Mouse (Mus musculus) gastrocnemius, postnatal 10 days (tissue): ENCODE data around the gene Epn3. TPM values are rescaled to one million over a fixed set of nuclear protein-coding genes. Genes with fewer than 3 reads are reported as not detected.

Source experiments
- total RNA-seq, 2 experiments: library from RNA; stranded (reverse); gene quantifications; 2 replicates each; pipeline ENCODE4 v1.2.3; 2021

Gene Epn3
- total RNA-seq, 2 experiments from 2014 or later: 0.21 to 0.59 TPM

Other genes starting within 250 kb of the Epn3 start
- gene Gm21885, start 218.1 kb downstream of the Epn3 start, total RNA-seq: not detected
- gene Luc7l3, start 178.0 kb downstream of the Epn3 start, total RNA-seq: 10 to 100 TPM; 31.8 to 55.4 TPM
- gene Ankrd40, start 172.0 kb downstream of the Epn3 start, total RNA-seq: 100 to 1,000 TPM; 135 to 141 TPM
- gene Abcc3, start 107.0 kb downstream of the Epn3 start, total RNA-seq: 1 to 10 TPM; 1.9 to 2.1 TPM
- gene Cacna1g, start 25.8 kb downstream of the Epn3 start, total RNA-seq: 1 to 10 TPM; 7.0 to 9.0 TPM
- not detected for gene Spata20, start 13.8 kb downstream of the Epn3 start, total RNA-seq
- gene Mycbpap, start 21.8 kb upstream of the Epn3 start, total RNA-seq: not detected
- 1 to 10 TPM; 4.3 to 6.0 TPM for gene Rsad1, start 49.3 kb upstream of the Epn3 start, total RNA-seq
- 10 to 100 TPM; 10.3 to 14.3 TPM for gene Chad, start 65.1 kb upstream of the Epn3 start, total RNA-seq
- gene Acsf2, start 101.9 kb upstream of the Epn3 start, total RNA-seq: 10 to 100 TPM in 1 of 2 experiments, 1 to 10 TPM in 1; 8.1 to 10.0 TPM
- gene Lrrc59, start 129.8 kb upstream of the Epn3 start, total RNA-seq: 10 to 100 TPM; 40.4 to 51.2 TPM
- gene Mrpl27, start 153.8 kb upstream of the Epn3 start, total RNA-seq: 10 to 100 TPM; 50.2 to 63.1 TPM
- gene Eme1, start 154.0 kb upstream of the Epn3 start, total RNA-seq: 1 to 10 TPM; 1.3 to 1.5 TPM
- 10 to 100 TPM; 10.1 to 12.3 TPM for gene Xylt2, start 177.5 kb upstream of the Epn3 start, total RNA-seq
- not detected for gene Gm11541, start 204.5 kb upstream of the Epn3 start, total RNA-seq
- under 1 TPM; 0.80 to 0.81 TPM for gene Cdc34b, start 241.8 kb upstream of the Epn3 start, total RNA-seq